Mouse (Mus musculus) midbrain, embryonic 12.5 days (tissue): ENCODE measurements around the gene Sorbs2. TPM values are rescaled to one million over a fixed set of nuclear protein-coding genes. Genes with fewer than 3 reads are reported as not detected.

Experiments
- ATAC-seq: fragments of 200-750 bp; cut with Nextera tagmentation; 2 replicates; pipeline ENCODE4 v1.8.0; 2017; ENCODE audit warnings: low read depth, moderate TSS enrichment, moderate library complexity; ENCODE audit not compliant: low FRiP score
- H3K27ac ChIP-seq: fragments of 300-500 bp; sonication (generic); replicated peaks from 2 replicates; pipeline ENCODE4 v1.5.1; 2016; ENCODE audit warnings: mild to moderate bottlenecking
- H3K27me3 ChIP-seq: fragments of 300-500 bp; sonication (generic); 2 replicates; pipeline ENCODE4 v1.6.1; 2016; ENCODE audit warnings: mild to moderate bottlenecking
- H3K36me3 ChIP-seq: fragments of 300-500 bp; sonication (generic); 2 replicates; pipeline ENCODE4 v1.6.1; 2016
- H3K4me1 ChIP-seq: fragments of 300-500 bp; sonication (generic); 2 replicates; pipeline ENCODE4 v1.6.1; 2016
- H3K4me2 ChIP-seq: fragments of 300-500 bp; sonication (generic); replicated peaks from 2 replicates; pipeline ENCODE4 v1.6.1; 2016; ENCODE audit warnings: mild to moderate bottlenecking, moderate library complexity
- H3K4me3 ChIP-seq: fragments of 300-500 bp; sonication (generic); 2 replicates; pipeline ENCODE4 v1.5.1; 2016; ENCODE audit warnings: mild to moderate bottlenecking
- H3K9ac ChIP-seq: fragments of 300-500 bp; sonication (generic); replicated peaks from 2 replicates; pipeline ENCODE4 v1.6.1; 2016; ENCODE audit warnings: mild to moderate bottlenecking, moderate library complexity
- H3K9me3 ChIP-seq: fragments of 300-500 bp; sonication (generic); 2 replicates; pipeline ENCODE4 v1.6.1; 2016; ENCODE audit warnings: mild to moderate bottlenecking
- WGBS: fragments of 180-500 bp; shearing (Covaris S2); methylation state at CpG from one replicate; pipeline ENCODE4 v1.1.7; 2016; 5-methylcytosine and 5-hydroxymethylcytosine counted together
- polyA plus RNA-seq: library from polyadenylated mRNA; unstranded; fragments of >200 nt; fragmentation: Nextera tagmentation; extraction: Ambion mirVana; gene quantifications from 2 replicates; pipeline ENCODE4 v1.2.1, GENCODE M21; 2016

Gene Sorbs2
- polyA plus RNA-seq: 83.2 and 87.5 TPM in 2 replicates

- H3K4me2 ChIP-seq: peak within 1 kb of the TSS; percentile 55
- whole genome bisulfite sequencing: 4% methylated on average over 16 of the region's 16 CpGs
- peak within 1 kb of the TSS; percentile 66 for H3K9ac ChIP-seq
- no peaks in the 10 kb centered on the region for H3K36me3 ChIP-seq
- H3K4me1 ChIP-seq: peaks cover 23% of the 10 kb centered on the region
- peak within 1 kb of the TSS; percentile 94 for H3K27ac ChIP-seq
- H3K9me3 ChIP-seq: no peaks in the 10 kb centered on the region
- no peaks in the 10 kb centered on the region for H3K27me3 ChIP-seq
- H3K4me3 ChIP-seq: peak within 1 kb of the TSS; percentile 51
- ATAC-seq: peak; percentile 89
These were observed at the start of gene Sorbs2 for GRCm38 (mm10) chr8:45507634-45508321. TSS of gene Sorbs2 (plus strand) at chr8:45507788.

GRCm38 (mm10) chr8:45457874-45458273 is 49.7 kb upstream of the Sorbs2 start:
- no peaks in the 10 kb centered on the region for H3K36me3 ChIP-seq
- no peaks in the 10 kb centered on the region for H3K9me3 ChIP-seq
- H3K4me1 ChIP-seq: no peaks in the 10 kb centered on the region
- H3K27ac ChIP-seq: no peak overlapping the region
- H3K27me3 ChIP-seq: no peaks in the 10 kb centered on the region
- no peak overlapping the region for H3K4me3 ChIP-seq
- ATAC-seq: no peak
- H3K4me2 ChIP-seq: no peak overlapping the region
- no peak overlapping the region for H3K9ac ChIP-seq

GRCm38 (mm10) chr8:45469006-45469405 is 38.6 kb upstream of the Sorbs2 start:
- H3K9ac ChIP-seq: no peak overlapping the region
- no peak overlapping the region for H3K4me3 ChIP-seq
- H3K9me3 ChIP-seq: no peaks in the 10 kb centered on the region
- WGBS: 84% methylated on average over 2 of the region's 2 CpGs
- H3K36me3 ChIP-seq: no peaks in the 10 kb centered on the region
- no peaks in the 10 kb centered on the region for H3K27me3 ChIP-seq
- no peak overlapping the region for H3K27ac ChIP-seq
- no peak for ATAC-seq
- H3K4me2 ChIP-seq: no peak overlapping the region
- no peaks in the 10 kb centered on the region; the same call in 1 of the 2 replicates for H3K4me1 ChIP-seq

- Histone ChIP-seq H3K9me3 (no peaks in the 10 kb centered on the region), H3K4me2 (no peak overlapping the region), H3K27me3 (no peaks in the 10 kb centered on the region), H3K4me1 (no peaks in the 10 kb centered on the region; the same call in 1 of the 2 replicates), H3K27ac (no peak overlapping the region), H3K36me3 (no peaks in the 10 kb centered on the region), H3K9ac (no peak overlapping the region), H3K4me3 (no peak overlapping the region)
- WGBS: 81% methylated on average over 8 of the region's 8 CpGs
- no peak for ATAC-seq
These were observed 37.9 kb upstream of the Sorbs2 start for GRCm38 (mm10) chr8:45469507-45470178.

GRCm38 (mm10) chr8:45480886-45481285 is 26.7 kb upstream of the Sorbs2 start:
- WGBS: 81% methylated on average over 4 of the region's 4 CpGs
- no peak overlapping the region for H3K9ac ChIP-seq
- no peak for ATAC-seq
- no peak overlapping the region for H3K4me2 ChIP-seq
- H3K27me3 ChIP-seq: no peaks in the 10 kb centered on the region
- no peaks in the 10 kb centered on the region for H3K9me3 ChIP-seq
- no peaks in the 10 kb centered on the region for H3K36me3 ChIP-seq
- no peaks in the 10 kb centered on the region for H3K4me1 ChIP-seq
- no peak overlapping the region for H3K27ac ChIP-seq
- H3K4me3 ChIP-seq: no peak overlapping the region

- Histone ChIP-seq H3K4me1 (no peaks in the 10 kb centered on the region), H3K36me3 (no peaks in the 10 kb centered on the region), H3K4me2 (no peak overlapping the region), H3K27ac (no peak overlapping the region), H3K9me3 (no peaks in the 10 kb centered on the region), H3K4me3 (no peak overlapping the region), H3K9ac (no peak overlapping the region), H3K27me3 (no peaks in the 10 kb centered on the region)
- no peak for ATAC-seq
- WGBS: 67% methylated on average over 3 of the region's 3 CpGs
These were observed 21.3 kb upstream of the Sorbs2 start for GRCm38 (mm10) chr8:45486281-45486680.

- H3K4me1 ChIP-seq: peaks cover 15% of the 10 kb centered on the region
- ATAC-seq: no peak
- H3K9me3 ChIP-seq: no peaks in the 10 kb centered on the region
- no peaks in the 10 kb centered on the region for H3K27me3 ChIP-seq
- WGBS: 81% methylated on average over 7 of the region's 7 CpGs
- H3K27ac ChIP-seq: no peak overlapping the region
- no peaks in the 10 kb centered on the region for H3K36me3 ChIP-seq
- H3K4me2 ChIP-seq: no peak overlapping the region
- H3K9ac ChIP-seq: no peak overlapping the region
- H3K4me3 ChIP-seq: no peak overlapping the region
These were observed 3.6 kb upstream of the Sorbs2 start for GRCm38 (mm10) chr8:45503971-45504370.

- no peak overlapping the region for H3K4me2 ChIP-seq
- no peak for ATAC-seq
- WGBS: 81% methylated on average over 4 of the region's 4 CpGs
- H3K27me3 ChIP-seq: no peaks in the 10 kb centered on the region
- no peak overlapping the region for H3K4me3 ChIP-seq
- no peaks in the 10 kb centered on the region for H3K9me3 ChIP-seq
- no peak overlapping the region for H3K9ac ChIP-seq
- H3K27ac ChIP-seq: no peak overlapping the region
- H3K36me3 ChIP-seq: no peaks in the 10 kb centered on the region
- H3K4me1 ChIP-seq: peaks cover 23% of the 10 kb centered on the region
These were observed 1.2 kb upstream of the Sorbs2 start for GRCm38 (mm10) chr8:45506376-45506775.

GRCm38 (mm10) chr8:45507277-45507633 is 333 bp upstream of the Sorbs2 start:
- WGBS: 34% methylated on average over 8 of the region's 8 CpGs
- Histone ChIP-seq H3K9ac (no peak overlapping the region), H3K4me3 (peak overlapping the region; percentile 51), H3K36me3 (no peaks in the 10 kb centered on the region), H3K27me3 (no peaks in the 10 kb centered on the region), H3K9me3 (no peaks in the 10 kb centered on the region), H3K4me1 (peaks cover 23% of the 10 kb centered on the region), H3K27ac (peak overlapping the region; percentile 94), H3K4me2 (peak overlapping the region; percentile 55)
- peak; percentile 64; the same call in 1 of the 2 replicates for ATAC-seq

GRCm38 (mm10) chr8:45508521-45509104 is 1.0 kb downstream of the Sorbs2 start:
- H3K27ac ChIP-seq: peak overlapping the region; percentile 94

GRCm38 (mm10) chr8:45512369-45512768 is 4.8 kb downstream of the Sorbs2 start:
- Histone ChIP-seq H3K27ac (no peak overlapping the region), H3K9me3 (no peaks in the 10 kb centered on the region), H3K27me3 (no peaks in the 10 kb centered on the region), H3K4me3 (no peak overlapping the region), H3K4me1 (peaks cover 20% of the 10 kb centered on the region), H3K9ac (no peak overlapping the region), H3K36me3 (no peaks in the 10 kb centered on the region), H3K4me2 (no peak overlapping the region)
- no peak for ATAC-seq

More at GRCm38 (mm10) chr8:45508521-45509104, 1.0 kb downstream of the Sorbs2 start:
- Histone ChIP-seq H3K27me3 (no peaks in the 10 kb centered on the region), H3K4me2 (peak overlapping the region; percentile 55), H3K4me3 (peak overlapping the region; percentile 51), H3K36me3 (no peaks in the 10 kb centered on the region), H3K9ac (peak overlapping the region; percentile 66), H3K4me1 (peaks cover 23% of the 10 kb centered on the region), H3K9me3 (no peaks in the 10 kb centered on the region)
- whole genome bisulfite sequencing: 20% methylated on average over 7 of the region's 7 CpGs
- ATAC-seq: 0 out of 2 replicates have a peak, but pooled peaks have one; percentile 7

GRCm38 (mm10) chr8:45521595-45521994 is 14.0 kb downstream of the Sorbs2 start:
- ATAC-seq: no peak

More at GRCm38 (mm10) chr8:45521595-45521994, 14.0 kb downstream of the Sorbs2 start:
- WGBS: 82% methylated on average over 6 of the region's 6 CpGs
- no peaks in the 10 kb centered on the region for H3K9me3 ChIP-seq
- no peaks in the 10 kb centered on the region for H3K4me1 ChIP-seq
- no peak overlapping the region for H3K4me2 ChIP-seq
- no peak overlapping the region for H3K27ac ChIP-seq
- H3K36me3 ChIP-seq: no peaks in the 10 kb centered on the region
- no peaks in the 10 kb centered on the region; the same call in 1 of the 2 replicates for H3K27me3 ChIP-seq
- no peak overlapping the region for H3K9ac ChIP-seq
- H3K4me3 ChIP-seq: no peak overlapping the region
